Mouse (Mus musculus): ENCODE measurements around the gene Ip6k3.

Ip6k3 gene

GRCm38 (mm10) chr17:27181666-27182065 is 14.1 kb upstream of the Ip6k3 start:
- no peak for DNase-seq

GRCm38 (mm10) chr17:27179681-27180280 is 12.2 kb upstream of the Ip6k3 start:
- DNase-seq, result no peak

GRCm38 (mm10) chr17:27178427-27179177 is 11.0 kb upstream of the Ip6k3 start:
- DNase-seq, result no peak

GRCm38 (mm10) chr17:27178019-27178418 is 10.4 kb upstream of the Ip6k3 start:
- DNase-seq, result peak; percentile 42

GRCm38 (mm10) chr17:27176754-27177153 is 9.2 kb upstream of the Ip6k3 start:
- no peak for DNase-seq

- no peak for DNase-seq
Observed at GRCm38 (mm10) chr17:27176287-27176686, 8.7 kb upstream of the Ip6k3 start.

GRCm38 (mm10) chr17:27175196-27175874 is 7.7 kb upstream of the Ip6k3 start:
- DNase-seq, result no peak

GRCm38 (mm10) chr17:27173715-27174114 is 6.1 kb upstream of the Ip6k3 start:
- DNase-seq, result no peak

GRCm38 (mm10) chr17:27172459-27172858 is 4.9 kb upstream of the Ip6k3 start:
- DNase-seq, result no peak

- no peak for DNase-seq
Observed at GRCm38 (mm10) chr17:27171121-27171520, 3.5 kb upstream of the Ip6k3 start.

- DNase-seq, result no peak
Observed at GRCm38 (mm10) chr17:27169952-27170695, 2.5 kb upstream of the Ip6k3 start.

GRCm38 (mm10) chr17:27168569-27168968 is 974 bp upstream of the Ip6k3 start:
- no peak for DNase-seq

GRCm38 (mm10) chr17:27166901-27167300 is 694 bp downstream of the Ip6k3 start:
- no peak for DNase-seq

- DNase-seq, result no peak
Observed at GRCm38 (mm10) chr17:27165054-27165773, 2.4 kb downstream of the Ip6k3 start.

GRCm38 (mm10) chr17:27160905-27161304 is 6.7 kb downstream of the Ip6k3 start:
- no peak for DNase-seq

GRCm38 (mm10) chr17:27159169-27159568 is 8.4 kb downstream of the Ip6k3 start:
- DNase-seq, result no peak

- no peak for DNase-seq
Observed at GRCm38 (mm10) chr17:27158439-27158838, 9.2 kb downstream of the Ip6k3 start.

- no peak for DNase-seq
Observed at GRCm38 (mm10) chr17:27155752-27156151, 11.8 kb downstream of the Ip6k3 start.

GRCm38 (mm10) chr17:27154881-27155280 is 12.7 kb downstream of the Ip6k3 start:
- DNase-seq, result no peak

GRCm38 (mm10) chr17:27154256-27154655 is 13.3 kb downstream of the Ip6k3 start:
- DNase-seq, result peak; percentile 73

- DNase-seq, result no peak
Observed at GRCm38 (mm10) chr17:27153773-27154193, 13.8 kb downstream of the Ip6k3 start.

- no peak for DNase-seq
Observed at GRCm38 (mm10) chr17:27152976-27153723, 14.4 kb downstream of the Ip6k3 start.
